Mouse (Mus musculus) lung, adult 2 months (tissue): ENCODE measurements around the gene Creg2. TPM values are rescaled to one million over a fixed set of nuclear protein-coding genes. Genes with fewer than 3 reads are reported as not detected.

Source experiments
- DNase-seq: peaks from one replicate; pipeline ENCODE4 v3.0.0; 2022
- H3K4me1 ChIP-seq: fragments of 200-500 bp; 2 replicates; pipeline ENCODE4 v1.6.1; 2011; ENCODE audit warnings: low read length; ENCODE audit not compliant: control insufficient read depth, insufficient read depth
- H3K4me3 ChIP-seq: fragments of 200-500 bp; replicated peaks from 2 replicates; pipeline ENCODE3; 2011; ENCODE audit warnings: low read depth, mild to moderate bottlenecking, control low read depth, low read length; ENCODE audit errors: extremely low read depth
- CTCF ChIP-seq: fragments of 200-500 bp; IDR thresholded peaks from 2 replicates; pipeline ENCODE4 v1.5.1; 2011; ENCODE audit warnings: mild to moderate bottlenecking, low read length, control low read depth; ENCODE audit not compliant: insufficient read depth
- POLR2A ChIP-seq: fragments of 200-500 bp; IDR thresholded peaks from 2 replicates; pipeline ENCODE4 v1.6.1; 2011; ENCODE audit warnings: low read depth, mild to moderate bottlenecking, control low read depth, low read length, borderline replicate concordance; ENCODE audit errors: extremely low read depth
- WGBS: fragments of 180-500 bp; shearing (Covaris S2); methylation state at CpG from one replicate; pipeline ENCODE4 v1.1.7; 2018; 5-methylcytosine and 5-hydroxymethylcytosine counted together
- polyA plus RNA-seq: library from polyadenylated mRNA; depleted of rRNA; stranded (reverse); fragments of >200 nt; gene quantifications from 2 replicates; pipeline ENCODE4 v1.2.3, GENCODE M21; 2012

Gene Creg2
- polyA plus RNA-seq, 1 experiment, result 0.07 TPM

GRCm38 (mm10) chr1:39681638-39682037 is 30.4 kb upstream of the Creg2 start:
- 89% methylated on average over 5 of the region's 5 CpGs for WGBS
- no peak for DNase-seq
- Histone ChIP-seq H3K4me1 (no peaks in the 10 kb centered on the region), H3K4me3 (no peak overlapping the region)
- TF ChIP-seq POLR2A, result no peak
- TF ChIP-seq CTCF, result no peak

GRCm38 (mm10) chr1:39680546-39680945 is 29.3 kb upstream of the Creg2 start:
- 78% methylated on average over 6 of the region's 6 CpGs for WGBS

GRCm38 (mm10) chr1:39678883-39679282 is 27.6 kb upstream of the Creg2 start:
- DNase-seq, result no peak
- Histone ChIP-seq H3K4me3 (no peak overlapping the region), H3K4me1 (no peaks in the 10 kb centered on the region)
- TF ChIP-seq POLR2A (no peak), CTCF (no peak)
- 76% methylated on average over 8 of the region's 8 CpGs for WGBS

More at GRCm38 (mm10) chr1:39680546-39680945, 29.3 kb upstream of the Creg2 start:
- Histone ChIP-seq H3K4me1 (no peaks in the 10 kb centered on the region), H3K4me3 (no peak overlapping the region)
- DNase-seq, result no peak
- TF ChIP-seq CTCF, result peak; percentile 45; the same call in 1 of the 2 replicates
- TF ChIP-seq POLR2A, result no peak

- no peaks in the 10 kb centered on the region for H3K4me1 ChIP-seq
- 60% methylated on average over 5 of the region's 5 CpGs for WGBS
- no peak for TF ChIP-seq POLR2A
- TF ChIP-seq CTCF, result no peak
- no peak overlapping the region for H3K4me3 ChIP-seq
- no peak for DNase-seq
Observed at GRCm38 (mm10) chr1:39676221-39676876, 25.1 kb upstream of the Creg2 start.

GRCm38 (mm10) chr1:39672362-39673105 is 21.3 kb upstream of the Creg2 start:
- H3K4me3 ChIP-seq, result no peak overlapping the region
- H3K4me1 ChIP-seq, result no peaks in the 10 kb centered on the region
- no peak for DNase-seq
- TF ChIP-seq POLR2A, result no peak
- no peak for TF ChIP-seq CTCF
- 85% methylated on average over 9 of the region's 9 CpGs for WGBS

GRCm38 (mm10) chr1:39670211-39670935 is 19.1 kb upstream of the Creg2 start:
- Histone ChIP-seq H3K4me1 (no peaks in the 10 kb centered on the region), H3K4me3 (no peak overlapping the region)
- TF ChIP-seq CTCF (no peak), POLR2A (no peak)
- no peak for DNase-seq
- 76% methylated on average over 17 of the region's 17 CpGs for WGBS

- Histone ChIP-seq H3K4me1 (no peaks in the 10 kb centered on the region), H3K4me3 (no peak overlapping the region)
- TF ChIP-seq CTCF, result no peak
- TF ChIP-seq POLR2A, result no peak
- DNase-seq, result no peak
- 87% methylated on average over 12 of the region's 12 CpGs for WGBS
Observed at GRCm38 (mm10) chr1:39666751-39667252, 15.5 kb upstream of the Creg2 start.

- DNase-seq, result no peak
- H3K4me1 ChIP-seq, result no peaks in the 10 kb centered on the region
- TF ChIP-seq CTCF, result no peak
- TF ChIP-seq POLR2A, result no peak
- 74% methylated on average over 7 of the region's 7 CpGs for WGBS
- H3K4me3 ChIP-seq, result no peak overlapping the region
Observed at GRCm38 (mm10) chr1:39664039-39664625, 12.9 kb upstream of the Creg2 start.

GRCm38 (mm10) chr1:39663050-39663449 is 11.8 kb upstream of the Creg2 start:
- 91% methylated on average over 4 of the region's 4 CpGs for WGBS

More at GRCm38 (mm10) chr1:39663050-39663449, 11.8 kb upstream of the Creg2 start:
- no peak for DNase-seq
- Histone ChIP-seq H3K4me1 (no peaks in the 10 kb centered on the region), H3K4me3 (no peak overlapping the region)
- TF ChIP-seq CTCF (no peak), POLR2A (no peak)
